Mouse (Mus musculus) embryonic fibroblast, embryonic 13.5 days (primary cell): ENCODE data around the gene Vegfa.

Source experiments
- CTCF ChIP-seq: IDR thresholded peaks from 2 replicates; pipeline ENCODE4 v1.5.1; 2011; ENCODE audit warnings: mild to moderate bottlenecking, control low read depth, low read length, moderate library complexity, borderline replicate concordance; ENCODE audit not compliant: insufficient read depth
- POLR2A ChIP-seq: IDR thresholded peaks from 2 replicates; pipeline ENCODE4 v1.6.1; 2011; ENCODE audit warnings: low read depth, mild to moderate bottlenecking, control low read depth, low read length, moderate library complexity

GRCm38 (mm10) chr17:46022427-46022826 is 9.7 kb downstream of the Vegfa start:
- no peak for TF ChIP-seq POLR2A
- TF ChIP-seq CTCF: no peak
